In genomic region chr8:122923431-122924090, GRCm38 (mm10) we compare ENCODE assay signal across 11 mouse cellular contexts.
DNase-seq lines count a peak whose midpoint lies in the region; ATAC-seq and TF ChIP-seq lines count a peak whose summit lies in the region.
"Had no signal": no experiment of that assay in that cellular context is flagged by ENCODE, and none has a peak within 500 bp of the region (broad histone marks: within the 10 kb centered on the region; RNA-seq: fewer than 3 reads in every experiment).

No protein-coding gene starts in this region.

- H3K36me3 ChIP-seq in heart, embryonic 10.5 days = 0 out of 2 replicates have a peak, but pooled peaks cover 8% of the 10 kb centered on the region
- no peaks in the 10 kb centered on the region for H3K36me3 ChIP-seq in midbrain, embryonic 14.5 days (ENCODE audit: control insufficient read depth, insufficient read depth, low read length)
- H3K36me3 ChIP-seq in midbrain, embryonic 15.5 days (replicated peaks) = no peaks in the 10 kb centered on the region
- H3K36me3 ChIP-seq in heart, embryonic 16.5 days (ENCODE audit: control insufficient read depth, insufficient read depth) = no peaks in the 10 kb centered on the region
- H3K36me3 ChIP-seq in stomach, postnatal 0 days (ENCODE audit: control insufficient read depth, insufficient read depth, low read length) = no peaks in the 10 kb centered on the region

- no peak overlapping the region for H3K9ac ChIP-seq in midbrain, embryonic 14.5 days (replicated peaks; ENCODE audit: low read length)
- no peak overlapping the region for H3K9ac ChIP-seq in midbrain, embryonic 15.5 days
- H3K9ac ChIP-seq in heart, embryonic 16.5 days (ENCODE audit: low read length) = peak overlapping the region; percentile 48; the same call in 1 of the 2 replicates
- H3K9ac ChIP-seq in stomach, postnatal 0 days (ENCODE audit: low read length) = no peak overlapping the region

- ATAC-seq in midbrain, embryonic 14.5 days (ENCODE audit: low FRiP score, low TSS enrichment) = no peak
- no peak for ATAC-seq in midbrain, embryonic 15.5 days (replicated peaks)
- peak; percentile 43; the same call in 1 of the 2 replicates for ATAC-seq in heart, embryonic 16.5 days (replicated peaks; ENCODE audit: extremely low read depth, insufficient read depth, low FRiP score)
- peak; percentile 36; the same call in 1 of the 2 replicates for ATAC-seq in stomach, postnatal 0 days (ENCODE audit: low FRiP score, low TSS enrichment)

- WGBS in heart, embryonic 10.5 days = 35% methylated on average over 7 of the region's 7 CpGs
- 63% methylated on average over 7 of the region's 7 CpGs for WGBS in midbrain, embryonic 14.5 days
- WGBS in midbrain, embryonic 15.5 days = 62% methylated on average over 7 of the region's 7 CpGs
- 30% methylated on average over 7 of the region's 7 CpGs for WGBS in heart, embryonic 16.5 days
- 41% methylated on average over 7 of the region's 7 CpGs for WGBS in stomach, postnatal 0 days

- H3K9me3 ChIP-seq in heart, embryonic 10.5 days = no peaks in the 10 kb centered on the region
- no peaks in the 10 kb centered on the region for H3K9me3 ChIP-seq in midbrain, embryonic 14.5 days (ENCODE audit: control insufficient read depth, low read length)
- H3K9me3 ChIP-seq in midbrain, embryonic 15.5 days = no peaks in the 10 kb centered on the region
- no peaks in the 10 kb centered on the region for H3K9me3 ChIP-seq in heart, embryonic 16.5 days (replicated peaks; ENCODE audit: control insufficient read depth, low read length)
- no peaks in the 10 kb centered on the region for H3K9me3 ChIP-seq in stomach, postnatal 0 days (ENCODE audit: control insufficient read depth, low read length)

- intact Hi-C loops in heart, postnatal 14 days (cut with DNase I) = no loop called here

- no peak overlapping the region for H3K4me2 ChIP-seq in midbrain, embryonic 14.5 days (ENCODE audit: low read length)
- no peak overlapping the region for H3K4me2 ChIP-seq in midbrain, embryonic 15.5 days
- peak overlapping the region; percentile 25 for H3K4me2 ChIP-seq in heart, embryonic 16.5 days (ENCODE audit: low read depth, low read length)
- no peak overlapping the region for H3K4me2 ChIP-seq in stomach, postnatal 0 days (replicated peaks; ENCODE audit: low read depth)

- DNase-seq in heart, embryonic 10.5 days (ENCODE audit: low spot score) = no peak
- DNase-seq in heart, postnatal 14 days = no peak
- DNase-seq in midbrain, embryonic 14.5 days = no peak
- DNase-seq in stomach, postnatal 0 days (ENCODE audit: low spot score) = no peak
- no peak for DNase-seq in ovary, postnatal 14 days (ENCODE audit: low spot score)
- DNase-seq in embryo, embryonic 10.5 days (ENCODE audit: low spot score) = no peak
- DNase-seq: kidney, adult 9 months; right cerebral cortex, adult 18-20 months; thymus, adult 2 months had no signal

- no peaks in the 10 kb centered on the region for H3K27me3 ChIP-seq in heart, embryonic 10.5 days (ENCODE audit: insufficient read depth, poor library complexity, severe bottlenecking)
- H3K27me3 ChIP-seq in midbrain, embryonic 14.5 days (ENCODE audit: control insufficient read depth, insufficient read depth, low read length) = no peaks in the 10 kb centered on the region
- H3K27me3 ChIP-seq in midbrain, embryonic 15.5 days (replicated peaks) = no peaks in the 10 kb centered on the region
- no peaks in the 10 kb centered on the region for H3K27me3 ChIP-seq in heart, embryonic 16.5 days (ENCODE audit: control insufficient read depth, insufficient read depth, low read length)
- no peaks in the 10 kb centered on the region for H3K27me3 ChIP-seq in stomach, postnatal 0 days (ENCODE audit: control insufficient read depth, insufficient read depth, low read length)

- H3K27ac ChIP-seq in heart, embryonic 10.5 days = peak overlapping the region; percentile 62
- H3K27ac ChIP-seq in midbrain, embryonic 14.5 days (replicated peaks; ENCODE audit: low read depth, low read length) = 0 out of 2 replicates have a peak overlapping the region, but pooled peaks have one; percentile 26
- no peak overlapping the region for H3K27ac ChIP-seq in midbrain, embryonic 15.5 days
- H3K27ac ChIP-seq in heart, embryonic 16.5 days (ENCODE audit: low read length) = peak overlapping the region; percentile 70
- H3K27ac ChIP-seq in stomach, postnatal 0 days (replicated peaks) = peak overlapping the region; percentile 58

- TF ChIP-seq CTCF in stomach, postnatal 0 days (IDR thresholded peaks at IDR 0.05; ENCODE audit: low read depth) = no peak

- H3K4me1 ChIP-seq in heart, embryonic 10.5 days = peaks cover 80% of the 10 kb centered on the region
- peaks cover 21% of the 10 kb centered on the region for H3K4me1 ChIP-seq in midbrain, embryonic 14.5 days (ENCODE audit: control insufficient read depth, insufficient read depth, low read length)
- peaks cover 39% of the 10 kb centered on the region for H3K4me1 ChIP-seq in midbrain, embryonic 15.5 days
- H3K4me1 ChIP-seq in heart, embryonic 16.5 days (ENCODE audit: control insufficient read depth, insufficient read depth, low read length) = peaks cover 80% of the 10 kb centered on the region
- H3K4me1 ChIP-seq in stomach, postnatal 0 days (replicated peaks; ENCODE audit: control insufficient read depth, insufficient read depth) = peaks cover 5% of the 10 kb centered on the region; the same call in 1 of the 2 replicates

- no peak for TF ChIP-seq EP300 in stomach, postnatal 0 days (optimal IDR thresholded peaks at IDR 0.05)

- peak overlapping the region; percentile 6 for H3K4me3 ChIP-seq in heart, embryonic 10.5 days
- H3K4me3 ChIP-seq in midbrain, embryonic 14.5 days (replicated peaks; ENCODE audit: low read depth, low read length) = no peak overlapping the region
- no peak overlapping the region for H3K4me3 ChIP-seq in midbrain, embryonic 15.5 days
- H3K4me3 ChIP-seq in heart, embryonic 16.5 days (ENCODE audit: low read length) = no peak overlapping the region
- no peak overlapping the region for H3K4me3 ChIP-seq in stomach, postnatal 0 days (ENCODE audit: low read depth, low read length)

Comparison
In these comparisons a context has a peak if more than half of its experiments do, and no peak if none do; other contexts are left out.
1. ATAC-seq: peak in heart, embryonic 16.5 days (single experiment) and stomach, postnatal 0 days (single experiment); none in midbrain, embryonic 14.5 days (single experiment) and midbrain, embryonic 15.5 days (single experiment).